Mouse (Mus musculus) megakaryocyte, embryonic 14.5 days (primary cell): ENCODE measurements around the gene Pip5k1b. TPM values are rescaled to one million over a fixed set of nuclear protein-coding genes. Genes with fewer than 3 reads are reported as not detected.

Experiments
- H3K27me3 ChIP-seq: replicated peaks from 2 replicates; pipeline ENCODE3; 2012; ENCODE audit warnings: inconsistent platforms
- H3K36me3 ChIP-seq: replicated peaks from 2 replicates; pipeline ENCODE3; 2012; ENCODE audit warnings: low read length, inconsistent platforms, mixed read lengths
- H3K4me1 ChIP-seq: 2 replicates; pipeline ENCODE4 v1.6.1; 2012; ENCODE audit warnings: inconsistent platforms
- H3K4me3 ChIP-seq: replicated peaks from 2 replicates; pipeline ENCODE3; 2012; ENCODE audit warnings: moderate library complexity, mild to moderate bottlenecking, inconsistent platforms
- H3K9me3 ChIP-seq: 2 replicates; pipeline ENCODE4 v1.6.1; 2012; ENCODE audit warnings: inconsistent platforms
- FLI1 ChIP-seq: IDR thresholded peaks from 2 replicates; pipeline ENCODE4 v1.6.1; 2012; ENCODE audit warnings: low read length, inconsistent platforms, mixed read lengths
- GATA1 ChIP-seq: IDR thresholded peaks from 3 replicates; pipeline ENCODE4 v1.6.1; 2012; ENCODE audit warnings: mixed read lengths, low read length, inconsistent platforms, borderline replicate concordance
- polyA plus RNA-seq: library from polyadenylated mRNA; stranded (reverse); fragments of >175 nt; gene quantifications from 2 replicates; pipeline ENCODE4 v1.2.3, GENCODE M21; 2012; ENCODE audit warnings: low replicate concordance; ENCODE audit not compliant: insufficient read depth

The Pip5k1b gene
- polyA plus RNA-seq, 1 experiment = 8.0 TPM

GRCm38 (mm10) chr19:24476461-24476860, 79.2 kb downstream of the Pip5k1b start:
- Histone ChIP-seq H3K36me3 (peaks cover 26% of the 10 kb centered on the region), H3K4me1 (peaks cover 39% of the 10 kb centered on the region), H3K9me3 (no peaks in the 10 kb centered on the region), H3K4me3 (peak overlapping the region; percentile 97), H3K27me3 (no peaks in the 10 kb centered on the region)
- no peak for TF ChIP-seq FLI1
- TF ChIP-seq GATA1 = no peak

- H3K36me3 ChIP-seq = peaks cover 27% of the 10 kb centered on the region
- no peaks in the 10 kb centered on the region for H3K9me3 ChIP-seq
- TF ChIP-seq FLI1 (no peak), GATA1 (no peak)
- no peaks in the 10 kb centered on the region for H3K27me3 ChIP-seq
- H3K4me3 ChIP-seq = no peak overlapping the region
- H3K4me1 ChIP-seq = peaks cover 40% of the 10 kb centered on the region
Observed at GRCm38 (mm10) chr19:24475281-24475680, 80.4 kb downstream of the Pip5k1b start.

- no peak overlapping the region for H3K4me3 ChIP-seq
- TF ChIP-seq GATA1 = no peak
- no peak for TF ChIP-seq FLI1
- H3K4me1 ChIP-seq = peaks cover 29% of the 10 kb centered on the region
- no peaks in the 10 kb centered on the region for H3K27me3 ChIP-seq
- no peaks in the 10 kb centered on the region for H3K9me3 ChIP-seq
- peaks cover 23% of the 10 kb centered on the region for H3K36me3 ChIP-seq
Observed at GRCm38 (mm10) chr19:24472512-24472911, 83.2 kb downstream of the Pip5k1b start.

GRCm38 (mm10) chr19:24471538-24471937, 84.1 kb downstream of the Pip5k1b start:
- H3K9me3 ChIP-seq = no peaks in the 10 kb centered on the region
- H3K27me3 ChIP-seq = no peaks in the 10 kb centered on the region
- TF ChIP-seq GATA1 (no peak), FLI1 (no peak)
- peaks cover 23% of the 10 kb centered on the region for H3K36me3 ChIP-seq
- H3K4me3 ChIP-seq = no peak overlapping the region
- peaks cover 31% of the 10 kb centered on the region for H3K4me1 ChIP-seq

GRCm38 (mm10) chr19:24469216-24469615, 86.5 kb downstream of the Pip5k1b start:
- H3K4me3 ChIP-seq = no peak overlapping the region
- H3K27me3 ChIP-seq = no peaks in the 10 kb centered on the region
- H3K9me3 ChIP-seq = 0 out of 2 replicates have a peak, but pooled peaks cover 7% of the 10 kb centered on the region
- TF ChIP-seq GATA1 (no peak), FLI1 (no peak)
- H3K4me1 ChIP-seq = peaks cover 27% of the 10 kb centered on the region
- H3K36me3 ChIP-seq = peaks cover 26% of the 10 kb centered on the region

GRCm38 (mm10) chr19:24468616-24469015, 87.1 kb downstream of the Pip5k1b start:
- Histone ChIP-seq H3K36me3 (peaks cover 28% of the 10 kb centered on the region), H3K9me3 (peaks cover 11% of the 10 kb centered on the region; the same call in 1 of the 2 replicates), H3K4me3 (no peak overlapping the region), H3K27me3 (no peaks in the 10 kb centered on the region), H3K4me1 (peaks cover 25% of the 10 kb centered on the region)
- no peak for TF ChIP-seq GATA1
- TF ChIP-seq FLI1 = no peak

- H3K9me3 ChIP-seq = peaks cover 11% of the 10 kb centered on the region; the same call in 1 of the 2 replicates
- no peak overlapping the region for H3K4me3 ChIP-seq
- no peaks in the 10 kb centered on the region for H3K27me3 ChIP-seq
- H3K36me3 ChIP-seq = peaks cover 17% of the 10 kb centered on the region
- TF ChIP-seq GATA1 = no peak
- TF ChIP-seq FLI1 = no peak
- H3K4me1 ChIP-seq = peaks cover 49% of the 10 kb centered on the region
Observed at GRCm38 (mm10) chr19:24463011-24463410, 92.7 kb downstream of the Pip5k1b start.

- Histone ChIP-seq H3K36me3 (peaks cover 15% of the 10 kb centered on the region), H3K4me1 (peaks cover 81% of the 10 kb centered on the region), H3K4me3 (no peak overlapping the region), H3K9me3 (no peaks in the 10 kb centered on the region), H3K27me3 (no peaks in the 10 kb centered on the region)
- no peak for TF ChIP-seq FLI1
Observed at GRCm38 (mm10) chr19:24456591-24457231, 99.0 kb downstream of the Pip5k1b start.

- peaks cover 81% of the 10 kb centered on the region for H3K4me1 ChIP-seq
- no peaks in the 10 kb centered on the region for H3K27me3 ChIP-seq
- no peaks in the 10 kb centered on the region for H3K9me3 ChIP-seq
- no peak for TF ChIP-seq FLI1
- no peak for TF ChIP-seq GATA1
- H3K4me3 ChIP-seq = no peak overlapping the region
- peaks cover 19% of the 10 kb centered on the region for H3K36me3 ChIP-seq
Observed at GRCm38 (mm10) chr19:24455249-24455960, 100.3 kb downstream of the Pip5k1b start.

- Histone ChIP-seq H3K9me3 (no peaks in the 10 kb centered on the region), H3K36me3 (peaks cover 26% of the 10 kb centered on the region), H3K4me3 (peak overlapping the region; percentile 35), H3K4me1 (peaks cover 86% of the 10 kb centered on the region), H3K27me3 (no peaks in the 10 kb centered on the region)
- TF ChIP-seq GATA1 (no peak), FLI1 (no peak)
Observed at GRCm38 (mm10) chr19:24454451-24454850, 101.2 kb downstream of the Pip5k1b start.

- H3K4me1 ChIP-seq = peaks cover 81% of the 10 kb centered on the region
- no peaks in the 10 kb centered on the region for H3K27me3 ChIP-seq
- H3K9me3 ChIP-seq = no peaks in the 10 kb centered on the region
- H3K36me3 ChIP-seq = peaks cover 26% of the 10 kb centered on the region
- TF ChIP-seq GATA1 (no peak), FLI1 (no peak)
- no peak overlapping the region for H3K4me3 ChIP-seq
Observed at GRCm38 (mm10) chr19:24453379-24453778, 102.3 kb downstream of the Pip5k1b start.
